Mouse (Mus musculus): ENCODE measurements around the gene Ttn.

Ttn gene

DNA sequence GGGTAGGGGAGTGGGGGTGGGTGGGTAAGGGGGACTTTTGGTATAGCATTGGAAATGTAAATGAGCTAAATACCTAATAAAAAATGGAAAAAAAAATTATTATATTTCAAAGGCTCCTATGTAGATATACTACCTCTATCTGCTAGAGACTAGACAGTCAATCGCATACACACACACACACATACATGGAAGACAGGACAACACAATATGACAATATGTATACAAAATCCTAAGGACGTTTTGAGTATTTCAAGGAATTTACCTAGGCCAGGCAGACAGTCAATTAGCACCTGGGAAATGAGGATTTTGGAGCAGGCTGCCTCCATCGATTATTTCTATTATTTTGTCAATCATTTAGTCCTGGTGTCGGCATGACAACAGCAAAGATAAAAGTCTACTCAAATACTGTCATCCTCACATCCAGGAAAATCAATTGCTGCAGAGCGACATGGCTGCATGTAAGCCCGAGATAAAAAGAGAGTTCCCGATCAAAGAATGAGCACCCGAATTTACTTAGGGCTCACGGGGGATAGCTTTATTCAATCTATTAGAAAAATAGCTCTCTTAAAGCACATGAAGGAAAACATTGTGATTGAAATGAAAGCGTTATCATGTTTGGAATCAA is 20.8 kb downstream of the Ttn start:
- no peak for DNase-seq

DNA sequence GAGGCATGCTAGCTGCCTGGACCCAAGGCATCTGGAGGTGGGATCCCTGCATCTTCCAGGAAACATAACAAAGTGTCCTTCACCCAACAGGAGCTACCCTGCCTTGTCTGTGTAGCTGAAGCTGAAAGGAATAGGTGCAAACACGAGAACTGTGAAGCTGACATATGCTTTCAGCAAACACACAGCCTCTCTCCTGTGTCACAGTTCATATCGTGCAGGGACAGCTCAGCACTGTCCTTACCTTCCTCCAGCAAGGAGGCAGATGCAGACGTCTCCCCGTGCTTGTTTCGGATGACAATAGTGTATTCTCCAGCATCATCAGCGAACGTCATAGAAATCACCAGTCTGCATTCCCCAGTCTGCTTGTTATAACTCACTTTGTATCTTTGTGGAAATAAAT is 32.6 kb downstream of the Ttn start:
- DNase-seq = no peak

DNA sequence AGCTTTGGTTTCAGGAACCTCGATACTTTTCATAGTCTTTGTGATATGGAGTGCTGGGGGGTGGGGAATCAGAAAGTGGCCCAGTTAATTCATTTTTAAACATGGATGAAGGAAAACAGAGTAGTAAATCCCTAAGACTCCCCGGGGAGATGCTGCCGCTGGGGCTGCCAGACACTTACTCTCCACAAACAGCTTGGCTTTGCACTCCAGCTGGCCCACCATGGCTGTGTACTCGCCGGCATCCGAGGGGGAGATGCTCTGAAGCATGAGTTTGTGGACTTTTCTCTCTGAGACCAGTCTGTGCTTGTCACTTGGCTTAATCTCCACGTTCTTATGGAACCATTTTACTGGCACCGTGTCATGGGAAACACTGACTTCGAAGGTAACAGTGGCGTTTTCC is 43.8 kb downstream of the Ttn start:
- no peak for DNase-seq

DNA sequence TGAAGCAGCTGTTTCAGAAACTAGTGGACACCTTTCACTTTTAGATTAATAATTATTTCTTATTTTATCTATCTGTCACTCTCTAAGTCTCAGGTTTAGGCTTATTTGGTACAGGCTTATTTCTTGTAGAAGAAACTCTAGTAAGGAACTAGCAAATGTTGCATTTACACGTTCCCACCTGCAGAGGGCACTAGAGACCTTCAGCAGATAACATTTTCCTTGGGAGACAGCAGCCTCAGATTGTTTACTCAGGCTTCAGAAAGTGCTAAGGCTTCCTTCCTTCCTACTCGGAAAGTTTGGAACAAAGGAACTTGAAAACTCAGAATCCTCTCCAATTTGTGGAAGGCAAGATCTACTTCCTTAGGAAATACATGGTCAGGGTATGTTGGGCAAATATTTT is 52.6 kb downstream of the Ttn start:
- no peak for DNase-seq

DNA sequence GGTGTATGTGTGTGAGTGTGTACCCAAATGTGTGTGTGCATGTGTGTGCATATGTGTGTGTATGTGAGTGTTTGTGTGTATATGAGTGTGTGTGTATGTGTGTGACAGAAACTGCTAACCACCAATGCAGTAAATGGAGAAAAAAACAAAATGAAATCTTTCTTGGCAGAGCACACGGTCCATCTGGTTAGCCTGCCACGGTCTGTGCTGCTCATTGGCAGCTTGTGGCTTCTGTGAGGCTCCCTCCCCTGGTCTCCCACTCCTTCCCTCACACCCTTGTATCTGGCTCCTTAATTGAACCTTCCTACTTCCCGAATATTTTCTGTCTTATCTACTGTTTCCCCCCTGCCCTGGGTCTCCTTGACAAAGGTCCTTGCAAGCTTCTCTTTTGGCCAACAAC is 53.5 kb downstream of the Ttn start:
- no peak for DNase-seq

DNA sequence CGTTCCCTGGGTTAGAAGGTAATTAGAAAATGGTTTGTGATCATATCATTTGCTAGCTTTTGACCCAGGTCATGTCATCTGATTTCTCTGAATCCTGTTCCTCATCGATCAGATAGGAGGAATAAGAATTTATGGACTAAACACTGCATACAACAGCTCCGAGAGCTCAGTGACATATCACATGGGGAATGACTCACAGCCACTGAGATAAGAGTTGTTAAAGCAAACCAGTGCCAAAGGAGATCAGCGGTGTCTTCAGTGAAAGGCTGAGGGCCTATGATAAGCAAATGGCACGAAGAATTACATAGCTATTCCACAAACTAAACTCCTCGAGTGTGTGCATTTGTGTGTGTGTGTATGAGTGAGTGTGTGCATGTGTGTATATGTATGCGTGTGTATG is 54.0 kb downstream of the Ttn start:
- DNase-seq = no peak

DNA sequence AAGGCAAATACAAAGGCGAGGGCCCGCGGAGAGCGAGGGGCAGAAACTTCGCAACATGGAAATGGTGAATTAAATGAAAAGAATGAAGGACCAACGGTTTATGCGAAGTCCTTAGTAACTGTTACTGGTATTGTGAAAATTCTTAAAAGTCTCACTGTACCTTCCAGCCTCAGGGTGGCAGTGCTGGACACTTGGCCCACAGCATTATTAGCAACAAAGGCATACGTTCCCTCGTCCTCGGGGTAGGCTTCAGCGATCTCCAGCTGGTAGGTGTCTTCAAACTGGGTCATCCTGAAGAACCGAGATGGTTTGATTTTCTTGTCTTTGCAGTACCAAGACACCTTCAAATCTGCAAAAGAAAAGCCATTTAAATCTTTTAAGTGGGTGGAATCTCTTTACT is 55.4 kb downstream of the Ttn start:
- DNase-seq = no peak

DNA sequence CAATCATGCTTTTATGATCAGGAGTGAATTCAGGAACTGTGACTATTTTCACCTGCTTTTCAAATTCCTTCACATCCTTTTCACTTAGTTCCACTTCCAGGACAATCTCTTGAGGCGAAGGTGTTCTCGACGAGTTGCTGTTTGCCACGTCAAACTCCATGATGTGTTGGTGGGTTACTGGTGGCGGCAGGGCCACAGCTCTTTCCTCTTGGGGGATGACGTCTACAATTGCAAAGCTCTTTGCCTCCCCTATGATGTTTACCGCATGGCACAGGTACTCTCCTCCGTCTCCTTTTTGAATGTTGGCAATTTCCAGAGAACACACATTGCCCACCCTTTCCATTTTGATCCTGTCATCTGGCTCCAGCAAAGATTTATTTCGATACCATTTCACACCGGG is 67.4 kb downstream of the Ttn start:
- DNase-seq = no peak

DNA sequence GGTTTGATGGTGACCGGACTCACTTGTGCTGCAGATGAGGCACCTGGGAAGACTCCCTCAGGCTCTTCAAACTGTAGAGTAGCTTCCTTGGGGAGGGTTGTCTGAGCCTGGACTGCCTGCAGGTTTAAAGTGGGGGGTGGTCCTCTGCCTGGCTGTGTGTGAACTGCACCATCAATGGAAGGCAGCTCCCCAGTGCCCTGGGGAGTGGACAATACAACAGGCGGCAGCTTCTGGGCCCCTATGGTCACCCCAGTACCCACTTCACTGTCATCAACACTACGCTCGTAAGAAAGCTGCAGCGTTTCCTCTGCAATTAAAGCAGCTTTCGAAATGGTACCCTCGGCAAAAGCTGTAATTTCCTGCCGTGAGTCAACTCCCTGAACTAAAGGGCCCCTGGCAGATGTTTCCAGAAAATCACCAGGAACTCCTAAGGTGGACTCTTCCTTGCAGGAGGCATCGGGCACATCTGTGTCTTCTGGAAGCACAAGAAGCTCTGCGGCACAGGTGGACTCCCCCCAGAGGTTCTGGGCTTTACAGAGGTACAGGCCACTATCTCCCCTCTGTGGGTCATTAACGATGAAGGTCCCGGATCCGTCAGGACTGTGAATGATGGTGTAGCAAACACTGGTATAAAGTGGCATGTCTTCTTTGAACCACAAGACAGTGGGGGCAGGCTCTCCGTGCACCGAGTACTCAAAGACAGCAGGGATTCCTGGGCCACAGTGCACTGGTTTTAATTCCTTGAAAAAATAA is 73.5 kb downstream of the Ttn start:
- DNase-seq = no peak

DNA sequence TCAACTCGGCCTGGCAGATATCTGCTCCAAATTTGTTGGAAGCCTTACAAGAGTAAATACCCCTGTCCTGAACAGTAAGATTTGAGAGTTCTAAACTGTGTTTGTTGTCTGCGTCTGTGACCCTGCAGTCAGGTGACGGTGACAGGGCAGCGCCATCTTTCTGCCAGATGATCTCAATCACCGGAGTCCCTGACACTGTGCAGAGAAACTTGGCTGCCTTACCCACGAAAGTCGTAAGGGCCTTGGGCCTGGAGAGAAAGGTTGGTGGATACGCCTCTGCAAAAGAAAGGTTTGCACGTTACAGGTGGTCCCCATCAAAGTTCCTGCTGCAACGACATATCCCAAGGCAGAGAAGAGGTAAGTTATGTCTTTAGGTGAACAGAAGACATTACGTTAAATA is 79.0 kb downstream of the Ttn start:
- DNase-seq = no peak

DNA sequence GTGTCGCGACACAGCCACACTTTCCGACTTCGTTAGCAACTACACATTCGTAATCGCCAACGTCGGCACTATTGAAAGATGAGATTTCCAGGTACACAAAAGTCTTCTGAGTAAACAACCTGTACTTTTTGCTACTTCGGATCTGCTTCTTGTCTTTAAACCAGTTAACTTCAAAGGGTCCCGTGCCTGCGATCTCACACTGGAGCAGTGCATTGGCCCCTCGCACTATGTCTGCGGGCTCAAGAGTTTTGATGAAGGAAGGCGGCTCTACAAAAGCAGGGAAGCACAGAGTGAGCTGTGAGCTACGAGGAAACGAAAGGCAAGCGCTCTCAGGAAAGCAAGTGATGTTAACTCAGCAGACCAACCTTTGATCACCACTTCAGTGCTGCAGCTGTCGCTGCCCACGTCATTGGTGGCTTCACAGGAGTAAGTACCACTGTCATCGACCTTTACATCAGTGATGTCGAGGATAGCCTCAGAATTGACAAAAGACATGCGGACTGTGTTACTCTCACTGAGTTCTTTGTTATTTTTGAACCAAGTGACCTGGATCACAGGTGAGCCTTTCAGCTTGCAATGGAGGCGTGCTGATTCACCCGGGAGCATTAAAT is 80.8 kb downstream of the Ttn start:
- DNase-seq = no peak

DNA sequence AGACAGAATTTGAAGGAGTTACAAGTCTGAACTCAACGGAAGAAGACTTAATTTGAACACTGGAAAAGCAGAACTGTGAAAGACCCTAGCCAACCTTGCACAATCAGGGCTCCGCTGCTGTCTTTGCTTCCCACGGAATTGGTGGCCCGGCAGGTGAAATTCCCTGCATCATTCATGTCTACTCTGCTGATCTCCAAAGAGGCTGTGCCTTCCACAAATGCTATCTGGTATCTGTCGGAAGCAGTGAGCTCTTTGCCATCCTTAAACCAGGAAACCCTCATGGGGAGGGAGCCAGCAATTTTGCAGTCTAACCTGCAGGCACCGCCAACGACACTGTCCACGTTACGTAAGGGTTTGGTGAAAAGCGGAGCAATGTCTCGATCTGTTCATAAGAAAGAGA is 82.5 kb downstream of the Ttn start:
- no peak for DNase-seq

DNA sequence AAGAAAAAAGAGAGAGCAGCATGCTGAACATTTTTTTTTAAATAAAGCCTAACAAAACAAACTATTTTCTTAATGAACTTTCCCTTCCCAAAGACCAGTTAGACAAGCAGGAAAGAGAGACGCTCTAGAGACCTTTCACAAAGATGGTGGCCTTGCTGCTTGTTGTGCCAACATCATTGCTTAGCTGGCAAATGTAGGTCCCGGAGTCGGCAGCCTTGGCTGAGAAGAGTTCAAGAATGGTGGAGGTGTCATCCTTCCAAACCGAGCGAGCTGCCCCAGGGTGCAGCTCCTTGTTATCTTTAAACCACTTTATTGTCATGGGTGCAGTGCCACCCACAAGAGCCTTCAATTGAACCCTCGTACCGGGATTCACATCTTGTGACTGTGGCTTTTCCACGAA is 85.4 kb downstream of the Ttn start:
- DNase-seq = no peak

DNA sequence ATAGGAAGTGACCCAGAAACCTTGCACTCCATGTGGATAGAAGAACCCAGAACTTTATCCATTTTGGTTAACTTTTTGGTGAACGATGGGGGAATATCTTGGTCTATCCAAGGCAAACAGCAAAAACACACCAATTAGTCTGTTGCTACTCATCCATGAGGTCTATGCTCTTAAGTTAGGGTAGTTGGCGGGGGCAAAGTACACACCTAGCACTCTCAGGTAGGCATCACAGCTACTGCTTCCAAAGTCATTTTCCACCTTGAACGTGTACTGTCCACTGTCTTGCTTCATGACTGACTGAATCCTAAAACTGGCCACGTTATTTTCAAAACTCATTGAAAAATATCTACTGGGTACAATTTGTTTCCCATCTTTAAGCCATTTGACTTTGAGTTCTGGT is 87.0 kb downstream of the Ttn start:
- DNase-seq = no peak

DNA sequence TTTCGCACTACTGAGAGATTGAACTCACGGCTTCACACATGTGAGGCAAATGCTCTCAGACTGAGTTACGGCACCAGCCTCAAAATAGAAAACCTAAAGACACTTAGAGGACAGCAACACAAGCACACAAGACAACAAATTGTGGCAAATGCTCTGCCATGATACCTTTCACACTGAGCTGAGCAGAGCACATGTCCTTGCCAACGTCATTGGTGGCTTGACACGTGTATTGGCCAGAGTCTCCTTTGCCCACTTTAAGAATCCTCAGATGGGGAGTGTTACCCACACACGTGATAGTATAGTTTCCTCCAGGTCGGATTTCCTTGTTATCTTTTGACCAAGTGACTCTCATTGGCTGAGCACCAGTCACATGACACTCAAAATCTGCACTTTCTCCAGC is 93.6 kb downstream of the Ttn start:
- DNase-seq = no peak

DNA sequence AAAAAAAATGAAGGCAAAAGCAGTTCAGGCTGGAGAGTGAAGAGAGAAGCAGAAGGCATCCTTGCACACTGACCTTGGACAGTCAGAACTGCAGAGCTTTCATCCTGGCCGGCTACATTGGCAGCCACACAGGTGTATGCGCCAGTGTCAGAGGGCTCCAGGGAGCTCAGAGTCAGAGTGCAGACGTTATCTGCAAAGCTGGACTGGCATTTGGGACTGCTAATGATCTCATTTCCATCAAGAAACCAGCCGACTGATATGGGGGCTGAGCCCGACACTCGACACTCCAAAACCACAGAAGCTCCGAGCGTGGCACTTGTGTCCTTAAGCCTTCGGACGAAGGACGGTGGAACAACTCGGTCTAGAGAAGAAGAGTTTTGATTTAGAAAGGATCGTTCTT is 96.5 kb downstream of the Ttn start:
- no peak for DNase-seq

DNA sequence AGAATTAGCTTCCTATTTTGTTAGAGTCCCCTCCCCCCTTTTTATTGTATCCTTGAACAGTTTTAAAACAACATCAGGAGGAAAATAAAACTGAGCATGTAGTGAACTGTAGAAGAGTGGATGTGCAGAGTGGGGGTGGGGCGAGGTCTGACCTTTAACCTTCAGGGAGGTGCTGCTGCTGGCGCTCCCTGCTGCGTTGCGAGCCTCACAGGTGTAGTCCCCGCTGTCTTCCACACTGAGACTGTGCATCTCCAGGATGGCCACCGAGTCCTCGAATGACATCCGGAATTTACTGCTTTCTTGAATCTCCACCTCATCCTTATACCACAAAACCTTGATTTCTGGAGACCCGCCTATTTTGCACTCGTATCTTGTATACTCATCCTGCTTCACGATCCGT is 100.9 kb downstream of the Ttn start:
- DNase-seq = no peak

DNA sequence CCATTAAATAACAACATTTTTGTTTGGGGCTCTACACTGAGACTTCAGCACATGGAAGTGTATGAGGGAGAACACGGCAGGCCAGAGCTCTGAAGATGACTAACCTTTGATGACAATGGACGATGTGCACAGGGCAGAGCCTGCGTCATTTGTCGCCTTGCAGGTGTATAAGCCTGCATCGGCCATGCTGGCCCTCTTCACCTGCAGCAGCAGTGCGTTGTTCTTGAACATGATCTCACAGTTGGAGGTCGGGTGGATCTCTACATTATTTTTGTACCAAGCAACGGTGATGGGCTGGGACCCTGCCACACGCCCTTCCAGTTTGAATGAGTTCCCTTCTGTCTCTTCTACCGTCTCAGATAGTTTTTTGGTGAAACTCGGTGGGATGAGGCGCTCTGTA is 106.8 kb downstream of the Ttn start:
- no peak for DNase-seq

DNA sequence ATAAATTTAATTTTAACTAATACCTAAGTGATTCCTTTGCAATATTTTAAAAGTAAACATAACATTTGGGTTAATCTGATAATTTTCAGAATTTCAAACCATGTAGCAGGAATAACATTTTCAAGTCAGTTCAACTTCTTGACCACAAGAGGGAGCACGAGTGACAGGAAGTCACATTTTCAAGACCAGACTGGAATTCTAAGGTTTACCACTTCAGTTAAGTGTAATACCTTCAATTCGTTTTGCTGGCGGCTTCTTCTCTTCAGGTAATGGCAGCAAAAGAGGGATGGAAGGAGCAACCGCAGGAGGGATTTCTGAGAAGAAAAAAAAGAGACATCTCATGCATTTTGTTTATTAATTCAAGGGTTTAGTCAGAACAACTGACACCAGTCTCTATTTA is 115.4 kb downstream of the Ttn start:
- no peak for DNase-seq

DNA sequence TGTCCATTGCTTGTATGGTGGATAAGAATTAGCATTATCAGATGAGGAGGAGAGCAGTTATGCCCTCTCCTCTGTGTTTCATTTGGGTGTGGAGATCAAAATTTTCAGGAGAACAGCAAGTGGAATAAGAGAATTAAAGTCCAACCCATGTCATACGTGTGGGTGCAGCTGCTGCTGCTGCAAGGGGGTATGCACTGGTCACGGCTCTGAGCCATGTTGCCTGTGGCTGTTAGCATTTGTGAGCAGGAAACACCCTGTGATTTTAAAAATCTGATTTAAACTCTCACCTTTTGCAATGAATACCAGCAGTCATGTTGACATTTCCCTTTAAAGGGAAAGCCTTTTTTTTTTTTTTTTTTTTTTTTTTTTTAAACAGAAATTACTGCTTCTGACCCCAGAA is 116.8 kb downstream of the Ttn start:
- no peak for DNase-seq

DNA sequence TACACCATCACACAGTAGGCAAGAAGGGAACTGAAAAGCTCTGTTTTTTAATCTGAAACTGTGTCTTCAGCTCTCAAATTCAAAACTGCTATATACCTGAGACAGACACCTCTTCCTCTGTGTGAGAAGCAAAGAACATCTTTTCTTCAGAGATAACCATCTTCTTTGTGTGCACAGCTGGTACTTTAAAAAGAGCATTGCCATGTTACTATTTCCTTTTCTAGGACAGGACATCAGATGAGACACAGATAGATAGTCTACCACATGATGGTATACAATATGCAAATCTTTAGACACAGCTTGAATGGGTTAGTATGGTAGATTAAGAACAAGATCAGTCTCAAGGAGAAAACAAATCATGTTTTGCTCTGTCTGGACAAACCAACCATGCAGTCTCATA is 121.0 kb downstream of the Ttn start:
- DNase-seq = no peak

DNA sequence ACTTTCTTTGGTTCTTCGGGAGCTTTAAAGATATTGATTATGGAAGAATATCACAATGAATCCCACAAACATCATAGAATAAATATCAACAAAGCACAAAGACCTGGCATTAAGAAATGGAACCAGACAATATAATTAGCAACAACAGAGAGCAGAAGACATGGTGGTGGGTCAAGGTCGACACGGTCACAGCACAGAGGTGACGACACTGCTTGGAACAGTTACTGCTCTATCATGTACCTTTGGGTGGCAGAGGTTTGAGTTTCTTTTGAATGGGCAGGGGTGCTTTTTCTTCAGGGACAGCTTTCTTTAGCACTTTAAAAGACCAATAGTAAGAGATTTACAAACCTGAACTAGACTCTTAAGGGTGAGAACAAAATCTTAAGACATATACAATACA is 132.3 kb downstream of the Ttn start:
- DNase-seq = no peak

DNA sequence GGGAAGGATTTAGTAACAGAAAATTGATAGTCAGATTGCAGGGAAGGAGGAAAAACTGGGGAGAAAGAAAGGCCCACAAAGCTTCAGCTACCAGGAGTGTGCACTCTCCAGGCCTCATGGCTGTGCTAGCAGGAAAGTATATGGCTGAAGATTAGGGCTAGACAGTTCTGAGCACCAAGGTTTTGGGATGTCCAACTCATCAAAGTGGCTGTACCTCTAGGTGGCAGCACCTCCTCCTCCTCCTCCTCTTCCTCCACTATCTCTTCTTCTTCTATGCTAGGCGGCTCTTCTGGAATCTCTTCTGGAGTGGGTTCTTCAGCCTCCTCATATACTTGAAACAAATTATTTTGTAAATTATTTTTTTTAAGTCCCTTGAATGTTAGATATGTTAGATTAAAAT is 139.2 kb downstream of the Ttn start:
- no peak for DNase-seq

DNA sequence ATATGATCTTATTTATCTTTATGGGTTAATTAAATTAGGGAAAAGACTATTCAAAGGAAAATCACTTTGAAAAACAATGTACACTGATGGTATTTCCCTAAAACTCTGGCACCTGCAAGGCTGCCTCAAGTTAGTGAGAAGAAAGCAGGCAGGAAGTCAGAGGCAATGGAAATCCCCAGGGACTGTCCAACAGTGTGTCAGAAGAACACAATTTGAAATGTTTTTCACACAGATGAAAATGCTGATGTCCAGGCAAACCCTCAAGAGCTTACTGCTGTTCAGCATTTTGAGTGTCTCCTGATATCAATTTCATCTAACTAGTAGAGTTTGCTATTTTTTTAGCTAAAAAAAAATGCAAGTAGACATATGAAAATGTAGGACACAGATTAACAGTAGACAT is 161.9 kb downstream of the Ttn start:
- DNase-seq = no peak

DNA sequence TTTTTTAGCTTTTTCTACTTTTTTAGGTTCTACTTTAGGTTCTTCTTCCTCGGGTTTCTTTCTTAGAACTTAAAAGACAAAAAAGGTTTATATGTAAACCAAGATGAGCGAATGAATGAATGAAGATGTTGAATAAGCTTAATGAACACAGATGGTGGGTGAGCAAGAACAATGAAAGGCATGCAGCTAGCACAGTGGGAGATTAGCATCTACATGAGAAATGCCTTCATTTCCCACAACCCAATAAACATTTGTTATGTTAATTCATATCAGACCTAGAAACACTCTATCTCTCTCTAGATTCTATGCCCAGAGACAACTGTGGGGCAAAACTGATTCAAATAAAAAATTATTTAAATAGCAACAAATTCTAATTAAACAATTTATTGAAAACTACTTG is 164.6 kb downstream of the Ttn start:
- DNase-seq = no peak
